Mouse (Mus musculus) gastrocnemius, postnatal 36 days (tissue): ENCODE data around the gene Mok. TPM values are rescaled to one million over a fixed set of nuclear protein-coding genes. Genes with fewer than 3 reads are reported as not detected.

Experiments used
- DNase-seq, 2 experiments: peaks; one replicate each; pipeline ENCODE4 v3.0.0; 2022
- intact Hi-C: fragments of 180-260 bp; cut with DNase I; formaldehyde crosslinking; loops from one replicate; pipeline ENCODE4 v1.15.1; 2025
- total RNA-seq, 2 experiments: library from RNA; stranded (reverse); gene quantifications; 2 replicates each; pipeline ENCODE4 v1.2.3; 2021

Gene Mok
- total RNA-seq, 2 experiments from 2014 or later, result 0.37 TPM; not detected in 1

DNA sequence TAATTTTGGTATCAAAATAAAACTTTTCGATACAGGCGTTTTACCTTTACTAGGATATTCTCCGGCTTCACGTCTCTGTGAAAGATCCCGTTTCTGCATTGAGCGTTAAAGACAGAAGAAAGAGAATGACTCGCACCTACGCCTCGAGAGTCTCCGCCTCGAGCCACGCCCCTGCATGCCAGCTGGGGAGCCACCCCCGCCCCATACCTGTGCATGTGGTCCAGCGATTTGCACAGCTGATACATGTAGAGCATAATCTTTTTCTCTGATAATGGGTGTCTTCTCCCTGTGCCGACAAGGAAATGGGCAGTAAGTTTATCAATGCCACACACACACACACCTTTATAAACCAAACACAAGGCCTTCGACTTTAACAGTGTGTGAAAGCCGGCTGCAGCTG, 25.8 kb downstream of the Mok start:
- intact Hi-C loops, result loop anchor here (10.0 kb wide), 1 partner anchor 390 kb away; no protein-coding TSS in a partner anchor
- no peak for DNase-seq

DNA sequence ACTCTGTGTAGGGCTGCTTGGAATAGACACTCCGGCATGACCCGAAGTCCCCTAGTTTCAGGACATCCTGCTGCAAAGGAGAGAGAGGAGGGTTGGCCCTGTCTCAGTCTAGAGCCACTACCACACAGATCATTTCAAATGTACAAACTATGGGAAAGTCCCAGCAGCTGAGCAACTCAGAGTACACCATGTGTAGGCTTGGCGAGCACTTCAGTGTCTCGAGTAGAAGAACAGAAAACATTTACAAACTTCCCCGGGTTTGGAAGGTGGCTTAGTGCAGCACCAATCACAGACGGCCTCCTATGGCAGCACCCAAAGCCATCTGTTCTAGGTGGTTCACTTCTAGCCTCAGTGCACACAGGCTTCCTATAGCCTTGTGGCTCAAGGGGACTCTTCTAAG, 27.1 kb downstream of the Mok start:
- intact Hi-C loops, result loop anchor here (10.0 kb wide), 1 partner anchor 389 kb away; no protein-coding TSS in a partner anchor

DNA sequence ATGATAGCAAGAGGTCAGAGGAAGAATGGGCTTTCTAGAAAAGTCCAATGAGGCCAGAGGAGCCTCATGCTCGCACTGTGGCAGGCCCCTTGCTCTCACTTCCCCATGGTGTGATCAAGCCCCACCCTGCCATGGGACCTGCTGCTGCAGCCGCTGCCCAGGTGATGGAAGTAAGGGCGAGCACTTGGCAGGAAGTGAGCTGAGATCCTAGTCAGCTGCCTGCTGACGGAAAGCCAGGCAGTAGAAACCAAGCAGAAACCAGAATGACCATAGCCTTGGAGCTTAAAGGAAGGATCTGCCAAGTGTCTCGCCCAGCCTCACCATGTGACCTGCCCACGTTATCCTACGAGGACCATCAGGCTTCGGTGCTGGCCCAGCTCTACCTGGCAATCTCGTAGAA, 27.6 kb downstream of the Mok start:
- intact Hi-C loops, result loop anchor here (10.0 kb wide), 1 partner anchor 388 kb away; no protein-coding TSS in a partner anchor

More for the DNA sequence above, 27.1 kb downstream of the Mok start:
- DNase-seq, result no peak

DNA sequence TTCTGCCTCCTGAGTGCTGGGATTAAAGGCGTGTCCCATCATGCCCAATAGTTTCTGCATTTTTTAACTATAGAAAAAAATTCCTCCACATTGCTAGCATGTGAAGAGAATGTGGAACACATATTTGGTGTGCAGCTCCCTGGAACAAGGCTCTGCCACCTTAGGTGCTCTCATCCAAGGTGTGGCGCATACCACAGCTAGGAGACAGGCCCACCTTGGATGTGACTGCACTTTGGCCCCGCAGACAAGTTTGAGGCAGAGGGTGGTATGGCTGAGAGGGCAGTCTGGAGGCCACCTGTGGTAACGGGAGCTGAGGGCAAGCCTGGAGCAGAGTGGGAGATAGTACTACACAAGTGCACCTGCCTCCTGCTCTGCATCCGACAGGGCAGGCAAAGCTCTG, 31.9 kb downstream of the Mok start:
- intact Hi-C loops, result loop anchor here (5.0 kb wide), 1 partner anchor 72 kb away; the partner anchor contains the start of gene Wdr20
- DNase-seq, result no peak

More for the DNA sequence above, 27.6 kb downstream of the Mok start:
- DNase-seq, result no peak

DNA sequence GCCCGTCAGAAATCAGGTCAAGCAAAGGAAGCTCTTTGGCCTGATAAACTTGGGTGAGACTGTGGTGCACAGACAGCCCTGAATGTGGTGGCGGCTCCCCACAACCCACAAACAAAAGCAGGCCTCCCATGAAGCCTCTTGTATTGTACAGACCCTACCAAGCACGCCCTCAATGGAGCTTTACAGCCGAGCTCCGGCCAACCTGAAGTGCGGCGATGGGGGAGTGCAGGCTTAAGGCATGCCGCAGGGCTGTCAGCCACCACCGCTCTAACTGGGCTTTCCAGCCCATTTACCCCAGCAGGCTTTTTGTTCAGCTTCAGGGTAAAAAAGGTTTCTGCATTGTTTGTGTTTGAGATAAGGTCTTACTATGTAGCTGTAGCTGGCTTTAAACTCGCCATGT, 32.3 kb downstream of the Mok start:
- DNase-seq, result no peak
- intact Hi-C loops, result loop anchor here (5.0 kb wide), 1 partner anchor 71 kb away; the partner anchor contains the start of gene Wdr20

DNA sequence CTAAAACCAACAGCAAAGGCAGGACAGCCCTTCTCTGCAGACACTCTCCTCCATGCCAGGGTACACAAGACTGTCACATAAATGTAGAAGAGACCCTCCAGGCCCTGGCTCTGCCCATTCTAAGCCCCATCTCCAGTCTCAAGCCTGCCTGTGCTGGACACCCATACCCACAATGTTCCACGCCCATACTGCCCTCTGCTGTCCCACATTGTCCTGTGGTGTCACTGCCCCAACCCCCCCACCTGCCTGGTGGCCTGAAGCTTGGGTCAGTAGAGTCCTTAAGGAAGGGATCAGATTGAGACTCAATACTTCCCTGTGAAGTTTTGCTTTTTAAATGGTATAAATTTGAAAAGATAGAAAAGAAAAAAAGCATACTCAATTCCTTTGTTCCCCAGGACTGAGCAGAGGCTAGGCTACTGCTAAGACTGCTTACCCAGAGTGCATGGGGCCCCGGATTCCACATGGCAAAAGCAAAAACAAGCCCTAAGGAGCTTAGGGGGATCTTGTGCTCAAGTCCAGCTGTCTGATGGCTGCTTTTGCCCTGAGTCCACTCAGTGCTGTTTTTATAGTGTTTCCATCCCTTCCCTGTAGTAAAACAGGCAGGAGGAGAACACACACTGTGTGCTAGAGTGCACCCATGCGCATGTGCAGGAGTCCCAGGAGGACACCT, 34.3 kb downstream of the Mok start:
- intact Hi-C loops, result loop anchor here (5.0 kb wide), 1 partner anchor 69 kb away; the partner anchor contains the start of gene Wdr20
- DNase-seq, result no peak

DNA sequence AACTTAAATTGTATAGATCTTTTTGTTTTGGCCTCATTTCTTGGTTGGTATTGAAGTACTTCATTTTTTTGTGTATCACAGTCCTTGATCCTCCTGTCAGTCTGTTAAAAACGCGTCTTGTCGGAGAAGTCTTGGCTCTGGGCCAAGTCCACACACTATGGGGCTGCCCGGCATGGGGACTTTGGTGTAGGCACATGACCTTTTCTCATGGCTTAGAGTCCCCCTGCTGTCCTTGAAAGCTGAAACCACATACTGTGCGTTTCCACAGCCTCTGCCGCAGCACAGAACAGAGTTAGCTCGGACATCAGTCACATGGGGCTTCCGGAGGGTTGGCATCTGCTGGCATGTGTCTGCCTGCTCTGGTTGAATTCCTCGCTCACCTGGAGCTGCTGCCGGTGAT, 36.5 kb downstream of the Mok start:
- DNase-seq, result no peak
- intact Hi-C loops, result no loop called here

DNA sequence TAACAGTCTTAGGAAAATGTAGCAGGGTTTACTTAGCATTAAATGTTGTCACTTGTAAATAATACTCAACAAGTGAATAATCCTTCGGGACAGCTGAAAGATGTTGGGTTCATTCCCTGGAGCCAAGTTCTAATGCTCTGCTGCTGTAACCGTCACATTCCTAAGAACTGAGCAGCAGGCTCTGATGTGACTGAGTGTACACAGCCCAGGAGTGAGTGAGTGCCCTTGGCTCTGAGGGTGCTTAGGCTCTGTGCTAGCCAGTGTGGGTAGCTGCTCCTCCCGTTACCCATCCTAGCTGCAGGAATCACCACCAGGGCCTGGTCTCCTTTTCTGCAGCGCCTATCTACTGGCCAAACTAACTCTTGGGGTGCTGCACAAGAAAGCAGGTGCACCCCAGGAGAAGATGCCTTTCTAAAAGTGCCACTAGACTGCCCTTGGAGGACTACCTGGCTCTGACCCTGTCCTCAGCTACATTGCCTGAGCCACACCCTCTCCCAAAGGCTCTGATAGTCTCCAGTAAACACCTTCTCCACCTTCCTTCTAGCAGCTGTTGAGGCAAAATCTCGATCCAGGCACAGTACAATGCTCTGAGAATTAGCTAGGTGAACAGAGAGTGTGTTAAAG, 38.0 kb downstream of the Mok start:
- intact Hi-C loops, result no loop called here

DNA sequence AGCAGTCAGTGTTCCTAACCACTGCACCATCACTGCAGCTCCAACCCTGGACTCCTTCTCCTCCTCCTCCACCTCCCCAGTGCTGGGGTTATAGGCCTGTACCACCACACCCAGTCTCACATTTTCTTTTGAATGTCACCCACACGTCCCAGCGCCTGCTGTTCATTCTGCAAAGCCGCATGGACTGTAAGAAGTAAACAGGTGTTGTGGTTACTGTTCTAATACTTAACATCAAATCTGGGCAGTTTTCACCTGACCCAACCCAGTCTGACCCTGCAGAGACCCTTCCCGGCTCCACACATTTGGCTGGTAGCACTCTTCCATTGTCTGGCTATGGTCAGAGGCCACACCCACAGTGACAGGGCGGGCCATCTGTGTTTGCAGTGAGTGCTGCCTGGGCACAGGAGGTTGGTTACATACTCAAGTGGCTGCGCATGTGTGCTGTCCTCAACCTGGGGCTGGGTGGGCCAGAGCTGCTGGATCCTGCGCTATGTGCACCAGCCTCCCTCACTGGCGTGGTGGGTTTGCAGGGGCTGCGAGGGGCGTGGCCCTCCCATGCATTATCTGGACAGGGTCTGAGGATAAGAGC, 38.8 kb downstream of the Mok start:
- no peak for DNase-seq
- intact Hi-C loops, result no loop called here

More for the DNA sequence above, 38.0 kb downstream of the Mok start:
- no peak for DNase-seq

DNA sequence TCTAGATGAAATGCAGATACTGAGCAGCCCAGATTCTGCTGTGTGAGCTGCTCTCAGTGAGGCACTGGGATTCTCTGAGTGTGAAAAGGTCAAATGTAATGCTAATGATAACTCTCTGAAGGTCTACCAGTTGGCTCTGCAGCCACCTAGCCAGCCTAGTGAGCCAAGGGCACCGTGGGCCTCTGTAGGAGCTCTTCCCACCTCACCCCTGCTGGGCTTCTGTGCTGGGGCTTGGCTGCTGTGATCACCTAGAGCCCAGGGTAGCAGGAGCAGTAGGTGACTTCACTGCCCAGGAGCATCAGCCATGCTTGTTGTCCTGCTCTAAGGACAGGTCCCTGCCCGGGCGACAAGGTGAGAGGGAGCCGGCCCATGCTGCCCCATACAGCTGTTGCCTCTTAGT, 41.5 kb downstream of the Mok start:
- intact Hi-C loops, result loop anchor here (5.0 kb wide), 1 partner anchor 72 kb away; no protein-coding TSS in a partner anchor
- no peak for DNase-seq

DNA sequence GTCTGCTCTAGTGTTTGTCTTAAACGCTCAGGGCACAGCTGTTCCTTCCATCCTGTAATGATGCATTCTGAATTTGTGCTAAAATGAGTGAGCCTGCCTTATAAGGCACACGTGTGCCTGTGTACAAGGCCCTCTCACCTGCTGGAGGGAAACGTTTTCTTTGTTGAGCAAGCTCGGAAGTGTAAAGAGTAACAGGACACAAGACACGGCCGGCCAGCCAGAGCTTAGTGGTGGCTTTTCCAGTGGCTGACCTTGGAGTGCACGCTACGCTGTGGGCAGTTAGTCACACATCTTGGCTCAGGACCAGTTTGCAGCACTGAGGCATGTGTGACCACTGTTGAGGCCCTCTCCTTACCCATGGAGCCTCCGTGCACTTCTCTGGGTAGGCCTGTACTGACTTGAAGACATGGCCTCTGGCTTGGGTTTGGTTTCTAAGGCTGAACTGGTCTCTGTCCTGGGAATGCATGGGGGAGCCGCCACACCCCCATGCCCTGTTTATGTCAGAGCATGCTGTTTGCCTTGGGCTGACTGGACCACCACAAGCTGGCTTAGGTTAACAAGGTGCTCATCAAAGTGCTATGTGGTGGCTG, 42.8 kb downstream of the Mok start:
- intact Hi-C loops, result loop anchor here (5.0 kb wide), 1 partner anchor 71 kb away; no protein-coding TSS in a partner anchor
- no peak for DNase-seq

DNA sequence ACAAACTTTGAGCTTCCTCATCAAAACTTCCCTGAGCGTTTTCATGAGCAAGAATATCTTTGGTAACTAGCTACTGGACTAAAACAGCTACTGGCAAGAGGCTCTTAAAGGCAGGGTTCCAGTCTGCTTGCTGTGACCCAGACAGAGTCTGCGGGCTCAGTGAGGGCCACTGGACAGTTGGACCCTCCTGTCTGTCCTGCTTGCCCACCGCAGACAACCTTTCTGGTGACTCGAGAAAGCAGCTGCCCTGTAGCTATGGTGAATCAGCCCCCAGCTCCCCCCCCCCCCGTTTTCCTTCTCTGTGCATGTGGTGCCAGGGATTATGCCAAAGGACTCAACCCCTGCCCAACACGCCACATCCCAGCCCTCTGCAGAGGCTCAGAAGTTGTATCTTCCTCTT, 43.5 kb downstream of the Mok start:
- intact Hi-C loops, result loop anchor here (5.0 kb wide), 1 partner anchor 70 kb away; no protein-coding TSS in a partner anchor
- no peak for DNase-seq

DNA sequence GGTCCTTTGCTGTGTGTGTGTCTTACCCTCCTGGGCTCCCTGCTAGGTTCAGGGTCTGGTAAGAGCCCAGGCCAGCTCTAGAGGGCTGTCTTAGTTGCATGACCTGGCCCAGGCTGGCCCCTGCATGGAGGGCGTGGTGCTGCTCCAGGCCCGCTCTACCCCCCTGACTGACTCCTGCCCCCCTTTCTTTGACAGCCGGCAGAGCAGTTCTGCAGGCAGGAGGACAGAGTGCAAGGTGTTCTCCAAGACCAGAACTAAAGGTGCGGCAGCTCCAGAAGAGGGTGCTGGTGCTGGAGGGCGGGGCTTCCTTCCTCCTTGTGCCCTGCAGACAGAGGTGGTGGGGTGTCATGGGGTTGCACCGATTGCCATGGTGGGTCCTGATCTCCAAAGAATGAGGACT, 44.0 kb downstream of the Mok start:
- intact Hi-C loops, result loop anchor here (5.0 kb wide), 1 partner anchor 69 kb away; no protein-coding TSS in a partner anchor
- DNase-seq, result no peak

DNA sequence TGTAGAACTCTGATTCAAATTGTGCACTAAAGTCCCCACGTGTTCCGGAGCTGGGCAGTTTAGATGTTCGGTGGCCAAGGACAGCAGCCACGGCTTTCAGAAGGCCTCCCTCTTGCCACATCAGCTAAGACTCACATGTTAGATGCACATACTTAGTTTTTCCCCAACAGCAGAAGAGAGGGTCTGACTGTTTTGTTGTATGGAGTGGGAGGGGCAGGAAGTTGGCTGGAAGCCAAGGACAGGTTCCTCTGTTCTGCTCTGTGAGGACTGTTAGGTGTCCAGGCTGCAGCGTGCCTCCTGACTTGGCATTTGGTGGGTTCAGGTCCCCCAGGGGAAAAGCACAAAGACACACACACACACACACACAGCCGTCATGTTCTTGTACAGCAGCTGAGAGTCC, 45.7 kb downstream of the Mok start:
- no peak for DNase-seq
- intact Hi-C loops, result loop anchor here (5.0 kb wide), 1 partner anchor 68 kb away; no protein-coding TSS in a partner anchor

DNA sequence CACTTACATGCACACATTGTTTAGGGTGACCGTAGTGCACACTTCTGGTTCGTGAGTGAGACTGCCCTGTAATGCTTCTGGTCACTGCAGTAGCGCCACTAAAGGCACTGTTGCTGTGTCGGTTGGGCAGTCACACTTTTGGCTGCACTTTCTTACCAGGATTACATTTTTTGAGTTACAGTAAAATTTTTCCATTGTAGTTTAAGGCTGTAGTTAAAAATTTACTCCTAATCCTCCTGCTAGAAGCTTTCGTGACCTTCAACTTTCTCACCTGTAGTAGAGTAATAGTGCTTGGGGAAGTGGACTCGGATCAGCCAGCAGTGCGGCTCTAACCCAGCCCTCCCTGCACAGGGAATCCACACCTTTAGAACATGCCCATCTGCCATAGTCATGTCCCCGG, 49.7 kb downstream of the Mok start:
- intact Hi-C loops, result no loop called here
- DNase-seq, result no peak

DNA sequence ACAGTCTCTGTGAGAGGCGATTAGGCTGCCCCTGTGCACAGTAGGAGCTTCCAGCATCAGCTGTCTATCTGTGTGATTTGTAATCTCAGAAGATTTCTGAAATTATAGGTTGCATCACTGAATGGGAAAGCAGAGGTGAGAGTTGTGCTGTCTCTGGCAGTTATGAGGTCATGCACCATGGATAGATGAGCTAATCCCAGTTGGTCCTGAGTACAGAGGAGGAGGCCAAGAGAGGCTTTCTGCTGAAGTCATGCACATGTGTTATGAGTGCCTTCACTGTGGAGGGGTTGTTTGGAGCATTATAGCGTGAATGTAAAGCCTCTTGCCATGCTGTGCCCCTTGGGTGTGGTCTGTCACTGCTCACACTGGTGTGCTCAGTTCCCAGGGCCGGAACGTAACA, 50.2 kb downstream of the Mok start:
- intact Hi-C loops, result no loop called here
- no peak for DNase-seq

DNA sequence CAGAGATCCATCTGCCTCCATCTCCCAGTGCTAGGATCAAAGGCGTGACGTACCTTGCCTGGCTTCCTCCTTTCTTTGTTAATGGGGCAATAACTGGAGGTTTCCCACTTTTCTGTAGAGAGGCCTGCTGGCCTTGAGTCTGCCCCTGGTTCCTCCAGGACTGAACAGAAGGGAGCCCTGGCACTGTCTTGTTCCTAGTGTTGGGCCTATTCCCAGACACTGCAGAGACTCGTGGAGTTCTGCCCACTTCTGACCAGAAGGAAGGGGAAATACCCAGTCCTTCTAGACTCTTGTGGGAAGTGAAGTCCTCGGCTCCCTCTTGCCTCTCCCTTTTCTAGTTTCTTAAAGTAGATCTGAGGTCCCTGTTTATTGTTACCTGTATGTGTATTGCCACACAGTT, 54.5 kb downstream of the Mok start:
- DNase-seq, result peak in 1 of 2 experiments; percentile 31
- intact Hi-C loops, result no loop called here

DNA sequence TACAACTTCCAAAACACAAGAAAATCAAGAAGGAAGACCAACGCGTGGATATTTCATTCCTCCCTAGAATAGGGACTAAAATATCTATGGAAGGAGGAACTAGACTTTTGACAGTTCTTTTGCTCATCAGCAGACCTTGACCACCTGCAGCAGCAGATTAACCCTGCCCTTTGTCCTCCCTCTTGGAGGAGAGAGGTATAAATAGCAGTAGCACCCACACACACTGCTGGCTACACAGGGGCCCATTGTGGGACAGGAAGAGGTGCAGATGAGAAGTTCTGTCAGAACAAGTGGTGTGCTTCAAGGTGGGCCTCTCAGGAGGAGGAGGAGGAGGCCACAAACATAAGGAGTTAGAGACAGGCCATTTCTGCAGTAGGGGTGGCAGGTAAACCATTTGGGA, 56.5 kb downstream of the Mok start:
- intact Hi-C loops, result no loop called here
- DNase-seq, result no peak

DNA sequence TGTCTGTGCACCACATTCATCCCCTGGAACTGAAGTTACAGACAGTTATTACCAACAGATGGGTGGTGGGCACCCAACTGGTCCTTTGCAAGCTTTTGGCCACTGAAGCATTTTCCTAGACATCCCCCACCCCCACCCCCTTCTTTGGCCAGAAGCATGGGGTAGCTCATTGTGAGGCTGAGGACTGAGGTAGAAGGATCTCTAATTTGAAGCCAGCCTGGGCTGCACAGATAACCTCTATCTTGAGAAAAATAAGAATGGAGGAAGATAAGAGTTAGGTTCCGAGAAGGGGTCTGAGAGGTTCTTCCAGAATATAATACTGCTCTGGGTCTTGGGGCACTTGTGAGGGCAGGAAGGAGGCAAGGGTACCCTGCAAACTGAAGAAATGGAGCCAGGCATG, 58.5 kb downstream of the Mok start:
- no peak for DNase-seq
- intact Hi-C loops, result no loop called here

DNA sequence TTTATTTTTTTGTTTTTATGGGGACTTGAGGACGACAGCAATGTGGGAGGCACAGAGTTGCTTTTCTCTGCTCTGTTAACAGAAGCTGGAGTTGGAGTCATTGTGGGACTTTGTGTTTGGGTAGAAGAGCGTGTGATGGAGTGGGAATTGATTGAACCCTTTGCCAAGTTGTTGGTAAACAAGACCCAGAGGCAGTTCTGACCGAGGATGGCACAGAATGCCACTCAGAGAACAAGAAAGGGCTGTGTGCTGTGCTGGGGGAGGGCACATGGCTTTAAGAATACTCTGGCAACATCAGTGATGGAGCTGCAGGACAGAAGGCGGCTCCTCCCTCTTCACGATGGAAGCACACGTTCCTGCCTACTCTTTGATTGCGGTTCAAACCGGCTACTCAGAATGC, 59.6 kb downstream of the Mok start:
- intact Hi-C loops, result no loop called here

DNA sequence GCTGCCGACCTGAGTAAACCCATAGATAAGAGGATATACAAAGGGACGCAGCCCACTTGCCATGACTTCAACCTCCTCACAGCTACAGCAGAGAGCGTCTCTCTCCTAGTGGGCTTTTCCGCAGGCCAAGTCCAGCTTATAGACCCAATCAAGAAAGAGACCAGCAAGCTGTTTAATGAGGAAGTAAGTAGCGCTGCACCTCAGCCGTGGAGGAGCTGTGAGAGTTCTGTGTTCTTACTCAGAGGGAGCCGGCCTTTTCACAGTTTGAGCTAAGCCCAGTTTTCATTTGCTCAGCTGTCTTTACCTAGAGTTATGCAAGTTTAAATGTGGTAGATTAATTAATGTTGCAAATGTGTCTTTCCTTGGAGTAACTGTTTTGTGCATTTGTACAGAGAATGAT, 61.4 kb downstream of the Mok start:
- DNase-seq, result no peak
- intact Hi-C loops, result no loop called here

More for the DNA sequence above, 59.6 kb downstream of the Mok start:
- DNase-seq, result no peak
